Mouse (Mus musculus): Measurements from ENCODE around the gene Parvb.

Parvb gene

GRCm38 (mm10) chr15:84295225-84295624 lies 63.4 kb downstream of the Parvb start:
- DNase-seq = peak in 1 of 2 experiments; percentile 22

- no peak for DNase-seq
Observed at GRCm38 (mm10) chr15:84297454-84297853, 65.6 kb downstream of the Parvb start.

- DNase-seq = peak in 1 of 2 experiments; percentile 22
Observed at GRCm38 (mm10) chr15:84298804-84299370, 67.0 kb downstream of the Parvb start.

- DNase-seq = no peak
Observed at GRCm38 (mm10) chr15:84299662-84300333, 68.0 kb downstream of the Parvb start.

GRCm38 (mm10) chr15:84300591-84300990 lies 68.7 kb downstream of the Parvb start:
- no peak for DNase-seq

GRCm38 (mm10) chr15:84301026-84301425 lies 69.2 kb downstream of the Parvb start:
- peak in 1 of 2 experiments; percentile 46 for DNase-seq

- no peak for DNase-seq
Observed at GRCm38 (mm10) chr15:84301641-84302420, 70.0 kb downstream of the Parvb start.

GRCm38 (mm10) chr15:84303264-84303663 lies 71.4 kb downstream of the Parvb start:
- no peak for DNase-seq

- no peak for DNase-seq
Observed at GRCm38 (mm10) chr15:84305333-84305732, 73.5 kb downstream of the Parvb start.

- no peak for DNase-seq
Observed at GRCm38 (mm10) chr15:84310271-84310670, 78.4 kb downstream of the Parvb start.

- no peak for DNase-seq
Observed at GRCm38 (mm10) chr15:84311295-84312085, 79.6 kb downstream of the Parvb start.

- DNase-seq = no peak
Observed at GRCm38 (mm10) chr15:84312878-84313565, 81.2 kb downstream of the Parvb start.

GRCm38 (mm10) chr15:84313566-84313878 lies 81.7 kb downstream of the Parvb start:
- no peak for DNase-seq

GRCm38 (mm10) chr15:84314420-84315080 lies 82.7 kb downstream of the Parvb start:
- DNase-seq = no peak

GRCm38 (mm10) chr15:84315276-84316046 lies 83.6 kb downstream of the Parvb start:
- no peak for DNase-seq

- no peak for DNase-seq
Observed at GRCm38 (mm10) chr15:84319393-84319792, 87.5 kb downstream of the Parvb start.

GRCm38 (mm10) chr15:84321544-84322174 lies 89.8 kb downstream of the Parvb start:
- DNase-seq = no peak

GRCm38 (mm10) chr15:84323966-84324869 lies 92.4 kb downstream of the Parvb start, which contains the start of gene Parvg:
TSS of gene Parvg (plus strand) at chr15:84324026.
- no peak for DNase-seq

GRCm38 (mm10) chr15:84324870-84325553 lies 93.2 kb downstream of the Parvb start:
- DNase-seq = no peak
